Mouse (Mus musculus): ENCODE data around the gene Wrap53. TPM values are rescaled to one million over a fixed set of nuclear protein-coding genes. Genes with fewer than 3 reads are reported as not detected.

Gene Wrap53
- polyA plus RNA-seq, 1 experiment from 2014 or later, result 14.7 TPM

GRCm38 (mm10) chr11:69516661-69517060 lies 63.4 kb downstream of the Wrap53 start:
- Histone ChIP-seq H3K4me2 (replicated peaks; ENCODE audit: low read depth) (no peak overlapping the region), H3K36me3 (ENCODE audit: control insufficient read depth, insufficient read depth) (no peaks in the 10 kb centered on the region), H3K27me3 (replicated peaks; ENCODE audit: control insufficient read depth, insufficient read depth, low read length) (no peaks in the 10 kb centered on the region), H3K27ac (ENCODE audit: low read depth, low read length) (no peak overlapping the region), H3K9ac (ENCODE audit: low read depth, low read length) (no peak overlapping the region), H3K4me3 (ENCODE audit: low read depth, low read length) (no peak overlapping the region), H3K9me3 (ENCODE audit: control insufficient read depth) (no peaks in the 10 kb centered on the region), H3K4me1 (replicated peaks; ENCODE audit: control insufficient read depth, insufficient read depth, low read length) (no peaks in the 10 kb centered on the region)
- WGBS, result 66% methylated on average over 3 of the region's 3 CpGs
- no peak for ATAC-seq
- TF ChIP-seq CTCF (IDR thresholded peaks at IDR 0.05; ENCODE audit: low read depth), result no peak

DNA sequence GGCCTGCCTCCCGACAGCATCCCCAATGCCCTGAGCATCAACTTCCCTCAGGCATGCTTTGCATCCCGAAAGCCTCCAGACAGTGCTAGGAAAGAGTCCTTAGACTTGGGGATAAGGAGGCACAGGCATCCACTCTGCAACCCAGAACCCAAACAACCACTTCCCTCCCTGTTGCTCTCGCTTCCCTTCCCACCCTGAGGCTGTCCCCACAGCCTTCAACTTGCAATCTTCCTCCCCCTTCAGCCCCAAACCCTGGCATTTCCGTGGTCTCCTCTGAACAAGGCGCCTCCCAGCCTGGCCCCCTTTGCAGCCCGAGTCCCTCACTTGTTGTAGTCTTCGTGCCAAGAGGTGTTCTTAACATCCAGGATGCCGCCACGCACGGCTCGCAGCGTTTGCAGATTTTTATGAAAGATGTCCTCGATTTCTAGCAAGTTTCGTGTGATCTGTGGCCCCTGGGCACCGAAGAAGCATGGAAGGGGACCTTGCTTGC lies 63.9 kb downstream of the Wrap53 start:
- TF ChIP-seq CTCF (IDR thresholded peaks at IDR 0.05; ENCODE audit: low read depth), result no peak
- H3K36me3 ChIP-seq (ENCODE audit: control insufficient read depth, insufficient read depth), result no peaks in the 10 kb centered on the region
- H3K27ac ChIP-seq (ENCODE audit: low read depth, low read length), result no peak overlapping the region
- H3K4me3 ChIP-seq (ENCODE audit: low read depth, low read length), result no peak overlapping the region
- H3K9ac ChIP-seq (ENCODE audit: low read depth, low read length), result 0 out of 2 replicates have a peak overlapping the region, but pooled peaks have one; percentile 3
- H3K4me1 ChIP-seq (replicated peaks; ENCODE audit: control insufficient read depth, insufficient read depth, low read length), result no peaks in the 10 kb centered on the region
- no peak overlapping the region for H3K4me2 ChIP-seq (replicated peaks; ENCODE audit: low read depth)
- 62% methylated on average over 15 of the region's 15 CpGs for WGBS
- H3K27me3 ChIP-seq (replicated peaks; ENCODE audit: control insufficient read depth, insufficient read depth, low read length), result no peaks in the 10 kb centered on the region
- H3K9me3 ChIP-seq (ENCODE audit: control insufficient read depth), result no peaks in the 10 kb centered on the region
- ATAC-seq, result no peak

DNA sequence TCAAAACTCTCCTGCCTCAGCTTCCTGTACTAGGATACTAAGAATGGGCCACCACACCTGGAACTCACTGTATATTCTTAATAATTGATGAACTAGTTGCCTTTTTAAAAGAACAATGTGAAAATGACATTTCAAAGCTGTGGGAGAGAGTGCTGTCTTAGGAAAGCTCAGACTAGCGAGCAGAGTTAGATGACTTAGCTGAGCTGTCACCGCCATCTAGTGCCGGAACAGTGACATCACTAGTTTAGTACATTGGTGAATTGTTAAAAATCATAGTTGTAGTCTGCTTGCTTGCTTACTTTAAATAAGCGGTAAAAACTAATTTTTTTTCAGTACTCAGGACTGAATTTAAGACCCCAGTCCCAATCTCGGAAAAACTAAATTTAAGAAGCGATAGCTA lies 66.2 kb downstream of the Wrap53 start:
- H3K4me1 ChIP-seq (replicated peaks; ENCODE audit: control insufficient read depth, insufficient read depth, low read length), result no peaks in the 10 kb centered on the region
- no peaks in the 10 kb centered on the region for H3K36me3 ChIP-seq (ENCODE audit: control insufficient read depth, insufficient read depth)
- no peak overlapping the region for H3K4me2 ChIP-seq (replicated peaks; ENCODE audit: low read depth)
- no peak for ATAC-seq
- WGBS, result 8% methylated on average over 6 of the region's 6 CpGs
- no peaks in the 10 kb centered on the region for H3K9me3 ChIP-seq (ENCODE audit: control insufficient read depth)
- no peak overlapping the region for H3K9ac ChIP-seq (ENCODE audit: low read depth, low read length)
- no peak overlapping the region for H3K4me3 ChIP-seq (ENCODE audit: low read depth, low read length)
- H3K27me3 ChIP-seq (replicated peaks; ENCODE audit: control insufficient read depth, insufficient read depth, low read length), result no peaks in the 10 kb centered on the region
- TF ChIP-seq CTCF (IDR thresholded peaks at IDR 0.05; ENCODE audit: low read depth), result peak; percentile 89
- no peak overlapping the region for H3K27ac ChIP-seq (ENCODE audit: low read depth, low read length)

Other genes starting within 250 kb of the Wrap53 start
- 7.8 and 7.9 TPM in 2 replicates for gene Rnf227, start 239.8 kb downstream of the Wrap53 start, polyA plus RNA-seq (2015; fragmentation: Nextera tagmentation; extraction: Ambion mirVana)
- gene Chd3, start 210.8 kb downstream of the Wrap53 start, polyA plus RNA-seq (2015; fragmentation: Nextera tagmentation; extraction: Ambion mirVana), result 19.4 and 24.8 TPM in 2 replicates
- gene Naa38, start 184.8 kb downstream of the Wrap53 start, polyA plus RNA-seq (2015; fragmentation: Nextera tagmentation; extraction: Ambion mirVana), result 159 and 164 TPM in 2 replicates
- gene Cyb5d1, start 184.6 kb downstream of the Wrap53 start, polyA plus RNA-seq (2015; fragmentation: Nextera tagmentation; extraction: Ambion mirVana), result 8.6 and 8.9 TPM in 2 replicates
- gene Tmem88, start 182.0 kb downstream of the Wrap53 start, polyA plus RNA-seq (2015; fragmentation: Nextera tagmentation; extraction: Ambion mirVana), result 24.1 and 24.9 TPM in 2 replicates
- 18.2 and 23.6 TPM in 2 replicates for gene Kdm6b, start 166.6 kb downstream of the Wrap53 start, polyA plus RNA-seq (2015; fragmentation: Nextera tagmentation; extraction: Ambion mirVana)
- gene Dnah2, start 31.1 kb downstream of the Wrap53 start, polyA plus RNA-seq (2015; fragmentation: Nextera tagmentation; extraction: Ambion mirVana), result 8.0 and 8.7 TPM in 2 replicates
- 4.4 and 4.6 TPM in 2 replicates for gene Efnb3, start 20.1 kb downstream of the Wrap53 start, polyA plus RNA-seq (2015; fragmentation: Nextera tagmentation; extraction: Ambion mirVana)
- gene Trp53, start 104 bp upstream of the Wrap53 start, polyA plus RNA-seq (2015; fragmentation: Nextera tagmentation; extraction: Ambion mirVana), result 48.0 and 49.6 TPM in 2 replicates
- gene Atp1b2, start 25.7 kb upstream of the Wrap53 start, polyA plus RNA-seq (2015; fragmentation: Nextera tagmentation; extraction: Ambion mirVana), result 5.9 and 7.5 TPM in 2 replicates
- gene Shbg, start 37.6 kb upstream of the Wrap53 start, polyA plus RNA-seq (2015; fragmentation: Nextera tagmentation; extraction: Ambion mirVana), result 0.24 TPM in 1 of 2 replicates, not detected in the other
- gene Sat2, start 41.8 kb upstream of the Wrap53 start, polyA plus RNA-seq (2015; fragmentation: Nextera tagmentation; extraction: Ambion mirVana), result 34.1 and 40.3 TPM in 2 replicates
- 9.8 and 10.8 TPM in 2 replicates for gene Fxr2, start 52.7 kb upstream of the Wrap53 start, polyA plus RNA-seq (2015; fragmentation: Nextera tagmentation; extraction: Ambion mirVana)
- not detected in 2 replicates for gene Sox15, start 75.1 kb upstream of the Wrap53 start, polyA plus RNA-seq (2015; fragmentation: Nextera tagmentation; extraction: Ambion mirVana)
- gene Mpdu1, start 82.4 kb upstream of the Wrap53 start, polyA plus RNA-seq (2015; fragmentation: Nextera tagmentation; extraction: Ambion mirVana), result 95.7 and 96.6 TPM in 2 replicates
- gene Cd68, start 85.9 kb upstream of the Wrap53 start, polyA plus RNA-seq (2015; fragmentation: Nextera tagmentation; extraction: Ambion mirVana), result 20.9 and 21.0 TPM in 2 replicates
- gene Eif4a1, start 92.2 kb upstream of the Wrap53 start, polyA plus RNA-seq (2015; fragmentation: Nextera tagmentation; extraction: Ambion mirVana), result 279 and 291 TPM in 2 replicates
- 26.7 and 27.6 TPM in 2 replicates for gene Senp3, start 101.8 kb upstream of the Wrap53 start, polyA plus RNA-seq (2015; fragmentation: Nextera tagmentation; extraction: Ambion mirVana)
- 1.6 and 1.8 TPM in 2 replicates for gene Tnfsf13, start 105.5 kb upstream of the Wrap53 start, polyA plus RNA-seq (2015; fragmentation: Nextera tagmentation; extraction: Ambion mirVana)
- 6.6 and 7.2 TPM in 2 replicates for gene Tnfsf12, start 115.6 kb upstream of the Wrap53 start, polyA plus RNA-seq (2015; fragmentation: Nextera tagmentation; extraction: Ambion mirVana)
- 4.1 and 4.8 TPM in 2 replicates for gene Tnfsfm13, start 115.8 kb upstream of the Wrap53 start, polyA plus RNA-seq (2015; fragmentation: Nextera tagmentation; extraction: Ambion mirVana)
- 13.3 and 14.0 TPM in 2 replicates for gene Polr2a, start 178.4 kb upstream of the Wrap53 start, polyA plus RNA-seq (2015; fragmentation: Nextera tagmentation; extraction: Ambion mirVana)
- gene Slc35g3, start 181.7 kb upstream of the Wrap53 start, polyA plus RNA-seq (2015; fragmentation: Nextera tagmentation; extraction: Ambion mirVana), result 0.09 and 0.12 TPM in 2 replicates
- gene Zbtb4, start 185.7 kb upstream of the Wrap53 start, polyA plus RNA-seq (2015; fragmentation: Nextera tagmentation; extraction: Ambion mirVana), result 2.1 and 2.4 TPM in 2 replicates
- 2.4 and 2.8 TPM in 2 replicates for gene Chrnb1, start 215.7 kb upstream of the Wrap53 start, polyA plus RNA-seq (2015; fragmentation: Nextera tagmentation; extraction: Ambion mirVana)
- gene Fgf11, start 221.6 kb upstream of the Wrap53 start, polyA plus RNA-seq (2015; fragmentation: Nextera tagmentation; extraction: Ambion mirVana), result 0.18 and 0.38 TPM in 2 replicates
- 58.0 and 59.4 TPM in 2 replicates for gene Tmem102, start 225.4 kb upstream of the Wrap53 start, polyA plus RNA-seq (2015; fragmentation: Nextera tagmentation; extraction: Ambion mirVana)
- gene Gm39566, start 235.0 kb upstream of the Wrap53 start, polyA plus RNA-seq (2015; fragmentation: Nextera tagmentation; extraction: Ambion mirVana), result not detected in 2 replicates
- gene Spem2, start 238.2 kb upstream of the Wrap53 start, polyA plus RNA-seq (2015; fragmentation: Nextera tagmentation; extraction: Ambion mirVana), result 0.07 TPM in 1 of 2 replicates, not detected in the other
- not detected in 2 replicates for gene Spem1, start 241.9 kb upstream of the Wrap53 start, polyA plus RNA-seq (2015; fragmentation: Nextera tagmentation; extraction: Ambion mirVana)

Measured in intestine, postnatal 0 days (tissue).